Mouse (Mus musculus): Measurements from ENCODE around the gene Cnot2. TPM values are rescaled to one million over a fixed set of nuclear protein-coding genes. Genes with fewer than 3 reads are reported as not detected.
"Not testable (repeated sequence)": the region's sequence is repeated elsewhere in the genome, so short reads cannot be mapped to it uniquely, and the experiment has no call there.

The Cnot2 gene
- 116 and 137 TPM in 2 replicates for polyA plus RNA-seq (2015; fragmentation: Nextera tagmentation; extraction: Ambion mirVana)

DNA sequence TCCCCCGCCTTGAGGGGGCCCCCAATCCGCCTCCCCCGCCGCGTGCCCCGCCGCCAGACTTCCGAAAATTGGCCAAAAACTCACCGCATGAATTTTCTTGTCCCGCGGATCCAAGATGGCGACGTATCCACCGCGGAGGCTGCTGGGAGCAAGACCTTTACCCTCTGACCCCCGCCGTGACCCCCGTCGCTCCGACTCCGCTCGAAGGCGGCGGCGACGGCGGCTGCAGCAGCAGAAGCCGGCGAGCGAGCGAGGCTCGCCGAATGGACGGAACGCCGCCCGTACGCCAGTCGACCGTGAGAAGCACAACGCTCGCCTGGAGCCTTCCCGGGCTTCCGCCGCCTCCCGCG lies at the start of gene Cnot2:
Cnot2 (minus strand) TSS at position 143 of the 350 bp plus-strand sequence.
- no peaks in the 10 kb centered on the region for H3K27me3 ChIP-seq (replicated peaks; ENCODE audit: control insufficient read depth, insufficient read depth, low read length)
- H3K4me3 ChIP-seq (replicated peaks; ENCODE audit: low read length): peak within 1 kb of the TSS; percentile 85
- H3K9me3 ChIP-seq (ENCODE audit: control insufficient read depth, low read length): no peaks in the 10 kb centered on the region
- peaks cover 7% of the 10 kb centered on the region; the same call in 1 of the 2 replicates for H3K4me1 ChIP-seq (replicated peaks; ENCODE audit: control insufficient read depth, insufficient read depth, low read length)
- peak; percentile 83 for ATAC-seq
- peak within 1 kb of the TSS; percentile 95 for H3K9ac ChIP-seq (replicated peaks; ENCODE audit: low read depth, low read length)
- WGBS: under 1% methylated on average over 47 of the region's 47 CpGs
- peak within 1 kb of the TSS; percentile 86 for H3K4me2 ChIP-seq (ENCODE audit: low read length)
- no peaks in the 10 kb centered on the region for H3K36me3 ChIP-seq (ENCODE audit: control insufficient read depth, insufficient read depth)
- H3K27ac ChIP-seq (ENCODE audit: low read length): peak within 1 kb of the TSS; percentile 98

DNA sequence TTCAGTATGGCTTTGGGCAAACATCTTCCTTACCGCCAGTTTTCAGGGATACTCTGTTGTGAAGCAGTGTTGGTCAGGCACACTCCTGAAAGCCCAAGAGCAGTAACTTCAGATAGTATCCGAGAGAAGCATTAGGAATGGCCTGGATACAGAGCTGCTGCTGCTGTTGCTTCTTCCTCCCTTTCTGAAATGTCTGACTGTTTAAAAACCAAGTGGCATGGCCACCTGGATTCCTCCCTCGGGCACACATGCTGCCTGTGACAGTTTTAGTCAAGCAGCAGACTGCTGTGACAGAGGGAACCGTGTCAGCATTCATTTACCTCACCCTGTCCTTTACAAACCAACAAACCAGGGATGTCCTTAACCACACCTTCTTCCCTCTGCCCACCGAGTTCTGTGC lies 47.6 kb upstream of the Cnot2 start:
- Histone ChIP-seq H3K4me3 (replicated peaks; ENCODE audit: low read length) (no peak overlapping the region), H3K9ac (replicated peaks; ENCODE audit: low read depth, low read length) (no peak overlapping the region), H3K4me1 (replicated peaks; ENCODE audit: control insufficient read depth, insufficient read depth, low read length) (peaks cover 3% of the 10 kb centered on the region; the same call in 1 of the 2 replicates), H3K9me3 (ENCODE audit: control insufficient read depth, low read length) (no peaks in the 10 kb centered on the region; the same call in 1 of the 2 replicates), H3K27me3 (replicated peaks; ENCODE audit: control insufficient read depth, insufficient read depth, low read length) (no peaks in the 10 kb centered on the region), H3K4me2 (ENCODE audit: low read length) (no peak overlapping the region), H3K36me3 (ENCODE audit: control insufficient read depth, insufficient read depth) (no peaks in the 10 kb centered on the region), H3K27ac (ENCODE audit: low read length) (no peak overlapping the region)
- 83% methylated on average over 5 of the region's 5 CpGs for WGBS
- no peak for ATAC-seq

DNA sequence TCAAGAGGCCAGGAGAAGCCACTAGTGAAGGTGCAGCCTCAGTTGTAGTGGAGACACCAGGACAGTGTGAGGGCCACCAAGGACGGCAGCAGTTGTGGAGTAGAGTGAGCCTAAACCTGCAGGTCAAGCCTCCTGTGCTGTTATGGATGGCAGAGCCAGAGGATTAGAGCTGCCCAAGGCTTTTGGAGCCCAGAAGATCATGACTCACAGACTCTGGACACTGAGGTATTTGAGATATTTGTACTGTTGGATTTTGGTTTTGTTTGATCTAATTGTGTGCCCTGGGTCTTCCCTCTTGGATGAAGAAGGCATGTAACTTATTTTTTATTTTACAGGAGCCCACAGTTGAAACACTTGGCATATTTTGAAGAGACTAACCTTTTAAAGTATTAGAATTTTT lies 44.7 kb upstream of the Cnot2 start:
- Histone ChIP-seq H3K4me3 (replicated peaks; ENCODE audit: low read length) (no peak overlapping the region), H3K27ac (ENCODE audit: low read length) (no peak overlapping the region), H3K4me1 (replicated peaks; ENCODE audit: control insufficient read depth, insufficient read depth, low read length) (no peaks in the 10 kb centered on the region), H3K4me2 (ENCODE audit: low read length) (no peak overlapping the region), H3K9ac (replicated peaks; ENCODE audit: low read depth, low read length) (no peak overlapping the region), H3K27me3 (replicated peaks; ENCODE audit: control insufficient read depth, insufficient read depth, low read length) (no peaks in the 10 kb centered on the region), H3K9me3 (ENCODE audit: control insufficient read depth, low read length) (no peaks in the 10 kb centered on the region; the same call in 1 of the 2 replicates), H3K36me3 (ENCODE audit: control insufficient read depth, insufficient read depth) (no peaks in the 10 kb centered on the region)
- WGBS: 91% methylated on average over 1 of the region's 1 CpGs
- ATAC-seq: no peak

DNA sequence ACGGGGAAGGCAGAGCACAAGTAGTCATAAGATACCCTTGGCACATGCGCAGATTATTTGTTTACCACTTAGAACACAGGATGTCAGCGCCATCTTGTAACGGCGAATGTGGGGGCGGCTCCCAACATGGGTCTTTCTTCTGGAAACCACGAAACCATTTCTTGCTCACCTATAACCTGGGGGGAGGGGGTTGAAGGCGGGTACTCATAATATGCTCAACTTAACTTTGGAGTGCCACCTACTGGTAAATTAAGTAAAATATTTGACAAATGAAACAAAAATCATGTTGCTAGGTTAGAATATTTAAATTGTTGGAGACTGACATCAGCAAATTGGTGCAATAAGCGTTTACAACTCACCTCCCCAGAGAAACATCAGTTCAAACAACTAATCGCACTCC lies 31.9 kb upstream of the Cnot2 start:
- H3K27me3 ChIP-seq (replicated peaks; ENCODE audit: control insufficient read depth, insufficient read depth, low read length); H3K9ac ChIP-seq (replicated peaks; ENCODE audit: low read depth, low read length); H3K36me3 ChIP-seq (ENCODE audit: control insufficient read depth, insufficient read depth); ATAC-seq; H3K9me3 ChIP-seq (ENCODE audit: control insufficient read depth, low read length); H3K4me3 ChIP-seq (replicated peaks; ENCODE audit: low read length); H3K4me1 ChIP-seq (replicated peaks; ENCODE audit: control insufficient read depth, insufficient read depth, low read length); H3K4me2 ChIP-seq (ENCODE audit: low read length); H3K27ac ChIP-seq (ENCODE audit: low read length): not testable (repeated sequence)
- 94% methylated on average over 8 of the region's 10 CpGs for WGBS

DNA sequence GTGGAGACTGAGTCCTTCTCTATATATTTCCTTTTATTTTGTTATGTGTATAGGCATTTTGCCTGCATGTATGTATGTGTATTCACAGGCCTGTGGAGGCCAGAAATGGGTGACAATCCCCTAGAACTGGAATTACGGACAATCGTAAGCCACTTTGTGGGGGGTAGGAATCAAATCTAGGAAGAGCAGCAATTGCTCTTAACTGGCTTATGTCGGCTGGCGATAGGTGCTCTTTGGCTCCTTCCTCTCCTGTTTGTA lies 23.5 kb upstream of the Cnot2 start:
- ATAC-seq: no peak
- Histone ChIP-seq H3K36me3 (ENCODE audit: control insufficient read depth, insufficient read depth) (no peaks in the 10 kb centered on the region), H3K4me1 (replicated peaks; ENCODE audit: control insufficient read depth, insufficient read depth, low read length) (no peaks in the 10 kb centered on the region)

DNA sequence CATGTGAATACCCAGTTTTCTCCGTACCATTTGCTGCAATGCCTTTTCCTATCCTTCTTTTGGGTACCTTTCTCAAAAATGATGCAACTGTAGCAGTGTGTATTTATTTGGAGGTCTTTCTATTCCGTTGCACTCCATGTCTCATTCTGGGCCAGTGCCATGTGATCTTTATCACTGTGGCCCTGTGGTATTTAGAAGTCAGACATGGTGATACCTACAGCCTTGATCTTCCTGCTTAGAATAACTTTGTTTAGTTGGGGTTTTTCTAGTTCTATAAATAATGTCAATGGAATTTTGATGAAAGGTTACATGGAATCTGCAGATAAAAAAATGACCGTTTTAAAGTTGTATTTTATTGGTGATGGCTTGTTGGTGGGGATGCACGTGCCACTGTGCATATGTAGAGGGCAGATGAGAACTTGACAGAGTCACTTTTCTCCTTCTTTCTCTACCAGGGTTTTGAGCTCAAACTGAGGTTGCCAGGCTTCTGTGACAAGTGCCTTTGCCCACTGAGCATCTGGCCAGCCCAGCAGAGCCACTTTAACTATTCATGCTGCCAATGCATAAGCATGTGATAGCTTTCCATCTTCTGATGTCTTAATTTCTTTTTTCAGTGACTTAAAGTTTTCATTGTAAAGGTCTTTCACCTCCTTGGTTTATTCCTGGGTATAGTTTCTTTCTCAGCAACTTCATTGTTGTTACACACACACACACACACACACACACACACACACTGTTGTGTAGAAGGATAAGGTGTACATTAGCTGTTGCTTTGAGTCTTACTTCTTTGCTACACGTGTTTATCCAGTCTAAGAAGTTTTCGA lies 23.0 kb upstream of the Cnot2 start:
- WGBS: 90% methylated on average over 6 of the region's 6 CpGs
- Histone ChIP-seq H3K9me3 (ENCODE audit: control insufficient read depth, low read length) (no peaks in the 10 kb centered on the region), H3K4me1 (replicated peaks; ENCODE audit: control insufficient read depth, insufficient read depth, low read length) (no peaks in the 10 kb centered on the region), H3K9ac (replicated peaks; ENCODE audit: low read depth, low read length) (no peak overlapping the region), H3K4me2 (ENCODE audit: low read length) (no peak overlapping the region), H3K27me3 (replicated peaks; ENCODE audit: control insufficient read depth, insufficient read depth, low read length) (no peaks in the 10 kb centered on the region), H3K4me3 (replicated peaks; ENCODE audit: low read length) (no peak overlapping the region), H3K27ac (ENCODE audit: low read length) (no peak overlapping the region), H3K36me3 (ENCODE audit: control insufficient read depth, insufficient read depth) (no peaks in the 10 kb centered on the region)
- no peak for ATAC-seq

More for the DNA sequence above, 23.5 kb upstream of the Cnot2 start:
- Histone ChIP-seq H3K27me3 (replicated peaks; ENCODE audit: control insufficient read depth, insufficient read depth, low read length) (no peaks in the 10 kb centered on the region), H3K4me3 (replicated peaks; ENCODE audit: low read length) (no peak overlapping the region), H3K9me3 (ENCODE audit: control insufficient read depth, low read length) (no peaks in the 10 kb centered on the region), H3K4me2 (ENCODE audit: low read length) (no peak overlapping the region), H3K9ac (replicated peaks; ENCODE audit: low read depth, low read length) (no peak overlapping the region), H3K27ac (ENCODE audit: low read length) (no peak overlapping the region)
- 95% methylated on average over 4 of the region's 4 CpGs for WGBS

DNA sequence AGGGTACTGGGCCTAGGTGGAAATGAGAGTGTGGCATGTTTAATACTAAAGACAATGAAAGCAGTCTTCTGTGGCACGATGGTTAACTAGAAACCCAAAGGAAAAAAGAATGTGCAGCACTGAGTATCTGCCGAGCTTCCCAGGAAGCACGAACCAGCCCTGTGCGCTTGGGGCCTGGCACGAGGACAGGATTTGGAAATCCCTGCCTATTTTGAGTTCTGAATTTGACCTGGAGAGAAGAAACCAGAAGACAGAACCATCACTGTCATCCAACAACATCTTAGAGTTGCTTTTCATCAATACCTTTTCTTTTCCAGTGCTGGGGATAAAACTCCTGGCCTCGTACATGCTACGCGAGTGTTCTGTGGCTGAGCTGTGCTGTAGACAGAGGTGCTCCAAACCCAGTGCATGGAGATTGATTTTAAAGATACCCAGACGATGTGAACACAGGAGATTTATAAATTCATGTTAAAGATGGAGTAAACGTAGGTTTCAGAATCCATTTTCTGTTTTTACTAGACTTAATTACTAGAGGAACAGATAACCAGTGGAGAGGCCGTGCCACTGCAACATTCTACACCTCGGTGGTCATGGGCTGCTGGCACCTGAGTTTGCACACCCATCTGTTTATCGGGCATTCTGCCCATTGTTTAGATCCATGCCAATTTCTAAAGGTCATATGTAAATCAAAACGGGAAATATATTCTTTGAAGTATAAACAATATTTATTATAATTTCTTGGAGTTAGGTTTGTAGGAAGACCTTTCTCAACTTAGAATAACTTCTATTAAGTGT lies 17.9 kb upstream of the Cnot2 start:
- Histone ChIP-seq H3K4me3 (replicated peaks; ENCODE audit: low read length) (no peak overlapping the region), H3K4me1 (replicated peaks; ENCODE audit: control insufficient read depth, insufficient read depth, low read length) (no peaks in the 10 kb centered on the region), H3K4me2 (ENCODE audit: low read length) (no peak overlapping the region), H3K9me3 (ENCODE audit: control insufficient read depth, low read length) (no peaks in the 10 kb centered on the region), H3K27ac (ENCODE audit: low read length) (no peak overlapping the region), H3K36me3 (ENCODE audit: control insufficient read depth, insufficient read depth) (no peaks in the 10 kb centered on the region), H3K9ac (replicated peaks; ENCODE audit: low read depth, low read length) (no peak overlapping the region), H3K27me3 (replicated peaks; ENCODE audit: control insufficient read depth, insufficient read depth, low read length) (no peaks in the 10 kb centered on the region)
- no peak for ATAC-seq
- 88% methylated on average over 14 of the region's 14 CpGs for WGBS

DNA sequence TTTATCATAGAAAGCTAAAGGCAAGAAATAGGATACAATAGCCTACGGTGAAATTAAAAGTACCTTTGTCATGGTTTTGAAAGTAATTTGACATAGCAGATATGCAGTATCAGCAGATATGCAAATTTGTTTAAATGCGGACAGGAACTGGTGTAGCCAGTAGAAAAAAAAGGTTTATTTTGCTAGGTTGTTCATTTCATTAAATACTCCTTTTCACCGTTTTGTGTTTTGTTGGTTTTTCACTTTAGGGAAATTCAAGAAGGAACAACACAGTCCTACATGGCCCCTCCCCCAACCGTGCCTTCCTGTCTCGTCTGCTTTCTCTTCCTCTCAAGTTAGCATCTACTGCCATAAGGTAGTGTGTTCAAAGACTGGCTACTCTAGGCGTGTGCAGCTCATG lies 1.4 kb upstream of the Cnot2 start:
- H3K27me3 ChIP-seq (replicated peaks; ENCODE audit: control insufficient read depth, insufficient read depth, low read length): no peaks in the 10 kb centered on the region
- no peak overlapping the region for H3K9ac ChIP-seq (replicated peaks; ENCODE audit: low read depth, low read length)

DNA sequence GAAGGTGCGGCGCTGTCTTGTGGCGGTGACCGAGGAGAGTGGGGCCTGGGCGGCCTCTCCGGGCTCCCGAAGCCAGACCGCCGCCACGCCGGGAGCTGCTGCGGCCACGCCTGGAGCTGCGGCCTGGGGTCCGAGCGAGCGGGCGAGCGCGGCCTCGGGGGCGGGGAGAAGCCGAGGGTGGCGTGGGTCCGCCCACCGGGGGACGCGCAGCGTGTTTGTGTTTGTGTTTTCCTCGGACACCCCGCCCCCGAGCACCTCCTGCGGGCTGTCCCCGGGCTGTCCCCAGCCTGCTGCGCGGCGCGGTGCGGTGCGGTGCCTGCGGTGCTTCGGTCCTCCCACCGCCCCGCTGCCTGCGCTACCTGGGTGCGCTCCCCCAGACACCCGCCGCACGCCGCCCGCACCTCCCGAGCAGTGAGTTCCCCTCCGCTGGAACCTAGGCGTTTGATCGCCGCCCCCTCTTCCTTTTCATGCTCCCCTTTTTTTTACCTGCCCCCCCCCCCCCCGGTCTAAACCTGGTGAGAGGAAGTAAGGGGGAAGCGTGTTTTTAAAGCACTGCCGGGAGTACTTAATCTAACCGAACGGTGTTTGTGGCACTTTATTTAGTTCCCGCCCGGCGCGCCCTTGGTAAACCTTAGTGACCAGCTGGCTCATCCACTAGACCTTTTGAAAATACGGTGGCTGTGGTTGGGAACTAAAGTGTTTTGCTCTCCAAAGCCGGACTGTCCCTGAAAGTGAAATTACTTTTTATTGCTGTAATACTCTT lies 589 bp upstream of the Cnot2 start:
- H3K36me3 ChIP-seq (ENCODE audit: control insufficient read depth, insufficient read depth): no peaks in the 10 kb centered on the region
- peak overlapping the region; percentile 85 for H3K4me3 ChIP-seq (replicated peaks; ENCODE audit: low read length)
- under 1% methylated on average over 64 of the region's 67 CpGs for WGBS
- peak overlapping the region; percentile 76 for H3K4me2 ChIP-seq (ENCODE audit: low read length)
- peak; percentile 81 for ATAC-seq
- H3K9me3 ChIP-seq (ENCODE audit: control insufficient read depth, low read length): no peaks in the 10 kb centered on the region
- H3K9ac ChIP-seq (replicated peaks; ENCODE audit: low read depth, low read length): peak overlapping the region; percentile 95
- peaks cover 7% of the 10 kb centered on the region; the same call in 1 of the 2 replicates for H3K4me1 ChIP-seq (replicated peaks; ENCODE audit: control insufficient read depth, insufficient read depth, low read length)
- H3K27ac ChIP-seq (ENCODE audit: low read length): peak overlapping the region; percentile 98
- no peaks in the 10 kb centered on the region for H3K27me3 ChIP-seq (replicated peaks; ENCODE audit: control insufficient read depth, insufficient read depth, low read length)

More for the DNA sequence above, 1.4 kb upstream of the Cnot2 start:
- Histone ChIP-seq H3K9me3 (ENCODE audit: control insufficient read depth, low read length) (no peaks in the 10 kb centered on the region), H3K4me2 (ENCODE audit: low read length) (peak overlapping the region; percentile 76), H3K4me1 (replicated peaks; ENCODE audit: control insufficient read depth, insufficient read depth, low read length) (peaks cover 7% of the 10 kb centered on the region; the same call in 1 of the 2 replicates), H3K36me3 (ENCODE audit: control insufficient read depth, insufficient read depth) (no peaks in the 10 kb centered on the region), H3K4me3 (replicated peaks; ENCODE audit: low read length) (no peak overlapping the region), H3K27ac (ENCODE audit: low read length) (no peak overlapping the region)
- ATAC-seq: no peak
- 28% methylated on average over 6 of the region's 6 CpGs for WGBS
